Mouse (Mus musculus): Measurements from ENCODE around the gene Gm28635. TPM values are rescaled to one million over a fixed set of nuclear protein-coding genes. Genes with fewer than 3 reads are reported as not detected.

Gm28635 gene
- polyA plus RNA-seq, 1 experiment from 2014 or later: not detected

- H3K4me2 ChIP-seq (replicated peaks; ENCODE audit: low read depth, low read length): no peak overlapping the region
- H3K9ac ChIP-seq (replicated peaks; ENCODE audit: low read depth, low read length): no peak overlapping the region
- H3K27me3 ChIP-seq (ENCODE audit: control insufficient read depth, insufficient read depth, low read length): no peaks in the 10 kb centered on the region
- no peaks in the 10 kb centered on the region for H3K4me1 ChIP-seq (ENCODE audit: control insufficient read depth, insufficient read depth, low read length)
- H3K36me3 ChIP-seq (ENCODE audit: control insufficient read depth, insufficient read depth, low read length): peaks cover 83% of the 10 kb centered on the region
- WGBS: 86% methylated on average over 1 of the region's 1 CpGs
- H3K4me3 ChIP-seq (ENCODE audit: low read depth, low read length): no peak overlapping the region
- ATAC-seq (ENCODE audit: insufficient number of reproducible peaks, insufficient read depth, low FRiP score, low read depth): no peak
- H3K27ac ChIP-seq (ENCODE audit: low read length): no peak overlapping the region
- no peaks in the 10 kb centered on the region for H3K9me3 ChIP-seq (ENCODE audit: control insufficient read depth, low read depth, low read length)
These were observed 70.0 kb downstream of the Gm28635 start for GRCm38 (mm10) chr2:84607842-84608241.

GRCm38 (mm10) chr2:84600977-84601376 is 76.9 kb downstream of the Gm28635 start:
- no peaks in the 10 kb centered on the region for H3K27me3 ChIP-seq (ENCODE audit: control insufficient read depth, insufficient read depth, low read length)
- WGBS: 58% methylated on average over 2 of the region's 2 CpGs
- H3K4me1 ChIP-seq (ENCODE audit: control insufficient read depth, insufficient read depth, low read length): no peaks in the 10 kb centered on the region; the same call in 1 of the 2 replicates
- H3K27ac ChIP-seq (ENCODE audit: low read length): no peak overlapping the region
- H3K36me3 ChIP-seq (ENCODE audit: control insufficient read depth, insufficient read depth, low read length): peaks cover 59% of the 10 kb centered on the region
- no peaks in the 10 kb centered on the region for H3K9me3 ChIP-seq (ENCODE audit: control insufficient read depth, low read depth, low read length)
- no peak overlapping the region for H3K4me3 ChIP-seq (ENCODE audit: low read depth, low read length)
- H3K9ac ChIP-seq (replicated peaks; ENCODE audit: low read depth, low read length): no peak overlapping the region
- H3K4me2 ChIP-seq (replicated peaks; ENCODE audit: low read depth, low read length): no peak overlapping the region
- ATAC-seq (ENCODE audit: insufficient number of reproducible peaks, insufficient read depth, low FRiP score, low read depth): no peak

DNA sequence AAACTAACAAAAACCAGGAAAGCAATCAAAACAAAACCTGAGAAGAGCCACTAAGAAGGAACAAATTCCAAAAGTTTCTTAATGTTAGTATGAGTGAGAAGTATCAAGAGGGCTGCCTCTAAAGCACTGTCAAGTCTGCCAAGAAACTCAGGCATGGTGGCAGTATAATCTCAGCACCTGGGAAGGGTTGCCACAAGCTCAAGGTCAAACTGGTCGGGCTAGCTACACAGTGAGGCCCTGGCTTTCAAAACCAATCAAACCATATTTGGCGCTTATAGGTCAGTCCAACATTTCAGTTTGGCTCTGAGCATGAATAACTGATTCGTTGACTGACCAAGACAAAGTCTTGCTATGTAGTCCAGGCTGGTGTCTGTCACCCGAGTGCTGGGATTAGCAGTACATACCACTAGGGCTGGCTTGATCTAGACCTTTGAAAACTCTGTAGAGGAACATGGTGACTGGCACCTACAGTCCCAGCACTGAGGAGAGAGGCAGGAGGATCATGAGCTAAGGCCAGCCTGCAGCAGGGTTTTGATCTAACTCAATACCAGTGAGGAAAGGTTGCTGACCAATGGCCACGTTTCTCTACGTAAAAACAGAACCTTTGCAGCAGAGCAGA is 78.5 kb downstream of the Gm28635 start:
- no peak overlapping the region for H3K4me3 ChIP-seq (ENCODE audit: low read depth, low read length)
- ATAC-seq (ENCODE audit: insufficient number of reproducible peaks, insufficient read depth, low FRiP score, low read depth): no peak
- no peak overlapping the region for H3K27ac ChIP-seq (ENCODE audit: low read length)
- peaks cover 54% of the 10 kb centered on the region for H3K36me3 ChIP-seq (ENCODE audit: control insufficient read depth, insufficient read depth, low read length)
- 89% methylated on average over 6 of the region's 6 CpGs for WGBS
- no peaks in the 10 kb centered on the region for H3K27me3 ChIP-seq (ENCODE audit: control insufficient read depth, insufficient read depth, low read length)
- no peaks in the 10 kb centered on the region for H3K9me3 ChIP-seq (ENCODE audit: control insufficient read depth, low read depth, low read length)
- no peak overlapping the region for H3K4me2 ChIP-seq (replicated peaks; ENCODE audit: low read depth, low read length)
- H3K4me1 ChIP-seq (ENCODE audit: control insufficient read depth, insufficient read depth, low read length): no peaks in the 10 kb centered on the region; the same call in 1 of the 2 replicates
- no peak overlapping the region for H3K9ac ChIP-seq (replicated peaks; ENCODE audit: low read depth, low read length)

DNA sequence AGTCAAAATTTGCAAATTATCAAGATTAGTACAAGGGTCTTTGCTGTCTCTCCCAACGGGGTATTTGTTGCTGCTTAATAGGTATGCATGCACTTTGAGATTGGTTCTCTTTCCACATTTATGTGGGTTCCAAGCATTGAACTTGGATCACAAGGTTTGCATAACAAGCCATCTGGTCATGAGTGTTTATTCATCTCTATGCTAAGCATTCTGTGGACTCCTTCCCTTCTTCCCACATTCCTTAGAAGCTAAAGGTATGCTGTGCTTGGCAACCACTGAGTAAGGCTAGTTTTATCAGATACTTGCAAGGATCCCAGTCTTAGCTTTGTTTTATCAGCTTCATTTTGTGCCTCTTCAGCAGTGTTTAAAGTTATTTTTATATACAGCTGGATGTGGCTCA is 80.7 kb downstream of the Gm28635 start:
- Histone ChIP-seq H3K36me3 (ENCODE audit: control insufficient read depth, insufficient read depth, low read length) (peaks cover 34% of the 10 kb centered on the region), H3K4me2 (replicated peaks; ENCODE audit: low read depth, low read length) (no peak overlapping the region), H3K9ac (replicated peaks; ENCODE audit: low read depth, low read length) (no peak overlapping the region), H3K4me1 (ENCODE audit: control insufficient read depth, insufficient read depth, low read length) (no peaks in the 10 kb centered on the region; the same call in 1 of the 2 replicates), H3K4me3 (ENCODE audit: low read depth, low read length) (no peak overlapping the region), H3K27me3 (ENCODE audit: control insufficient read depth, insufficient read depth, low read length) (no peaks in the 10 kb centered on the region), H3K27ac (ENCODE audit: low read length) (no peak overlapping the region), H3K9me3 (ENCODE audit: control insufficient read depth, low read depth, low read length) (no peaks in the 10 kb centered on the region)
- 90% methylated on average over 1 of the region's 1 CpGs for WGBS
- ATAC-seq (ENCODE audit: insufficient number of reproducible peaks, insufficient read depth, low FRiP score, low read depth): no peak

DNA sequence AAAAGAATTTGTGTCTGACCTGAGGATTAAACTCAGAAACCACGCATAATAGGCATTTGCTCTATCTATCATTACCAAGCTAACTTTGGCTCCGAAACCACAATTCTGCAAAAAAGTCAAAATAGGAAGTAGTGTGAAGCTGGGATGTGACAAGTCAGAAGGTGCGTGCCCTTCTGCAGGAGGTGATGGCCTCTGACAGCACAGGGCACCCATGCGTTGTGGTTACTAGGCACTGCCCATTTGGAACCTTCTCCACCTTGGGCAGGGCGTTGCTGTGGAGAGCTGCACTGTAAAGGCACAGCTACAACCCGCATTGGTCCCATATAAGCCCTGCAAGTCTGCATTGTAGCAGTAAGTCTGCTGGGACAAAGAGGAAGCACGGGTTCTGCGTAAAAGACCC is 85.0 kb downstream of the Gm28635 start:
- Histone ChIP-seq H3K9ac (replicated peaks; ENCODE audit: low read depth, low read length) (no peak overlapping the region), H3K4me2 (replicated peaks; ENCODE audit: low read depth, low read length) (no peak overlapping the region), H3K4me3 (ENCODE audit: low read depth, low read length) (no peak overlapping the region), H3K27ac (ENCODE audit: low read length) (no peak overlapping the region), H3K27me3 (ENCODE audit: control insufficient read depth, insufficient read depth, low read length) (no peaks in the 10 kb centered on the region), H3K36me3 (ENCODE audit: control insufficient read depth, insufficient read depth, low read length) (peaks cover 9% of the 10 kb centered on the region), H3K9me3 (ENCODE audit: control insufficient read depth, low read depth, low read length) (no peaks in the 10 kb centered on the region), H3K4me1 (ENCODE audit: control insufficient read depth, insufficient read depth, low read length) (no peaks in the 10 kb centered on the region)
- no peak for ATAC-seq (ENCODE audit: insufficient number of reproducible peaks, insufficient read depth, low FRiP score, low read depth)
- WGBS: 96% methylated on average over 8 of the region's 8 CpGs

- Histone ChIP-seq H3K36me3 (ENCODE audit: control insufficient read depth, insufficient read depth, low read length) (no peaks in the 10 kb centered on the region; the same call in none of the 2 replicates), H3K4me2 (replicated peaks; ENCODE audit: low read depth, low read length) (no peak overlapping the region), H3K9me3 (ENCODE audit: control insufficient read depth, low read depth, low read length) (no peaks in the 10 kb centered on the region), H3K4me1 (ENCODE audit: control insufficient read depth, insufficient read depth, low read length) (no peaks in the 10 kb centered on the region), H3K27me3 (ENCODE audit: control insufficient read depth, insufficient read depth, low read length) (no peaks in the 10 kb centered on the region), H3K9ac (replicated peaks; ENCODE audit: low read depth, low read length) (no peak overlapping the region), H3K27ac (ENCODE audit: low read length) (no peak overlapping the region), H3K4me3 (ENCODE audit: low read depth, low read length) (no peak overlapping the region)
- WGBS: 89% methylated on average over 8 of the region's 8 CpGs
- ATAC-seq (ENCODE audit: insufficient number of reproducible peaks, insufficient read depth, low FRiP score, low read depth): no peak
These were observed 92.1 kb downstream of the Gm28635 start for GRCm38 (mm10) chr2:84585700-84586099.

- no peak overlapping the region for H3K4me2 ChIP-seq (replicated peaks; ENCODE audit: low read depth, low read length)
- H3K27me3 ChIP-seq (ENCODE audit: control insufficient read depth, insufficient read depth, low read length): no peaks in the 10 kb centered on the region
- 67% methylated on average over 5 of the region's 5 CpGs for WGBS
- H3K27ac ChIP-seq (ENCODE audit: low read length): no peak overlapping the region
- no peak overlapping the region for H3K9ac ChIP-seq (replicated peaks; ENCODE audit: low read depth, low read length)
- H3K4me1 ChIP-seq (ENCODE audit: control insufficient read depth, insufficient read depth, low read length): no peaks in the 10 kb centered on the region
- no peak for ATAC-seq (ENCODE audit: insufficient number of reproducible peaks, insufficient read depth, low FRiP score, low read depth)
- H3K36me3 ChIP-seq (ENCODE audit: control insufficient read depth, insufficient read depth, low read length): no peaks in the 10 kb centered on the region
- no peaks in the 10 kb centered on the region for H3K9me3 ChIP-seq (ENCODE audit: control insufficient read depth, low read depth, low read length)
- H3K4me3 ChIP-seq (ENCODE audit: low read depth, low read length): no peak overlapping the region
These were observed 95.6 kb downstream of the Gm28635 start for GRCm38 (mm10) chr2:84582286-84582685.

- ATAC-seq (ENCODE audit: insufficient number of reproducible peaks, insufficient read depth, low FRiP score, low read depth): no peak
- no peak overlapping the region for H3K4me3 ChIP-seq (ENCODE audit: low read depth, low read length)
- no peaks in the 10 kb centered on the region for H3K4me1 ChIP-seq (ENCODE audit: control insufficient read depth, insufficient read depth, low read length)
- WGBS: 86% methylated on average over 2 of the region's 3 CpGs
- no peak overlapping the region for H3K4me2 ChIP-seq (replicated peaks; ENCODE audit: low read depth, low read length)
- H3K36me3 ChIP-seq (ENCODE audit: control insufficient read depth, insufficient read depth, low read length): no peaks in the 10 kb centered on the region
- H3K9me3 ChIP-seq (ENCODE audit: control insufficient read depth, low read depth, low read length): no peaks in the 10 kb centered on the region
- no peak overlapping the region for H3K9ac ChIP-seq (replicated peaks; ENCODE audit: low read depth, low read length)
- no peak overlapping the region for H3K27ac ChIP-seq (ENCODE audit: low read length)
- no peaks in the 10 kb centered on the region for H3K27me3 ChIP-seq (ENCODE audit: control insufficient read depth, insufficient read depth, low read length)
These were observed 96.6 kb downstream of the Gm28635 start for GRCm38 (mm10) chr2:84581208-84581607.

DNA sequence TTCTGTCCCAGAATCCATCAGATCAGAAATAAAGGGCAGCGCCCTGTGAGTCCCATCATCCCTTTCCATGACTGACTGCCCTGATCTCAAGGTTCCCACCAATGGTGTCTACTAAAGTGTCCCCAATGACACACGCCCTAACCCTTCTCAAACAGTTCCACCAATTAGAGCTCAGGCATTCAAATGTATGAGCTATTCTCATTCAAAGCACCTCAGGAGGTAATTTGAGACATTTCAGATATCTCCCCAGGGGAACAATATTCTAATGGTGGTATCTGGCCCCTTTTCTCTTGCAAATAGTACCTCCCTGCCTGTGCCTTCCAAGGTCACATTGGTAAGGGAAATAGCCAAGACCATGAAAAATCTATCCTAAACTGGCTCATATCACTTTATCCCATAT is 98.5 kb downstream of the Gm28635 start:
- WGBS: 94% methylated on average over 2 of the region's 2 CpGs
- no peak for ATAC-seq (ENCODE audit: insufficient number of reproducible peaks, insufficient read depth, low FRiP score, low read depth)
- no peak overlapping the region for H3K27ac ChIP-seq (ENCODE audit: low read length)

More for the DNA sequence above, 98.5 kb downstream of the Gm28635 start:
- H3K4me1 ChIP-seq (ENCODE audit: control insufficient read depth, insufficient read depth, low read length): no peaks in the 10 kb centered on the region
- no peak overlapping the region for H3K9ac ChIP-seq (replicated peaks; ENCODE audit: low read depth, low read length)
- H3K27me3 ChIP-seq (ENCODE audit: control insufficient read depth, insufficient read depth, low read length): no peaks in the 10 kb centered on the region
- H3K9me3 ChIP-seq (ENCODE audit: control insufficient read depth, low read depth, low read length): no peaks in the 10 kb centered on the region
- H3K4me3 ChIP-seq (ENCODE audit: low read depth, low read length): no peak overlapping the region
- no peaks in the 10 kb centered on the region for H3K36me3 ChIP-seq (ENCODE audit: control insufficient read depth, insufficient read depth, low read length)
- H3K4me2 ChIP-seq (replicated peaks; ENCODE audit: low read depth, low read length): no peak overlapping the region

Measured in stomach, embryonic 14.5 days (tissue).